Mouse (Mus musculus): ENCODE data around the gene Gmnn. TPM values are rescaled to one million over a fixed set of nuclear protein-coding genes. Genes with fewer than 3 reads are reported as not detected.

Gene Gmnn
- total and polyA plus RNA-seq, 2 experiments from 2014 or later = 28.2 to 71.7 TPM

- H3K27me3 ChIP-seq (ENCODE audit: control insufficient read depth, insufficient read depth, low read length) = no peaks in the 10 kb centered on the region
- WGBS = 82% methylated on average over 9 of the region's 9 CpGs
- no peak overlapping the region for H3K4me3 ChIP-seq (ENCODE audit: low read depth, low read length)
- no peak for ATAC-seq (ENCODE audit: insufficient read depth, low read depth)
- no peak overlapping the region for H3K4me2 ChIP-seq (ENCODE audit: low read depth, low read length)
- H3K9me3 ChIP-seq (replicated peaks; ENCODE audit: control insufficient read depth, low read length) = no peaks in the 10 kb centered on the region
- 0 out of 2 replicates have a peak, but pooled peaks cover 12% of the 10 kb centered on the region for H3K4me1 ChIP-seq (ENCODE audit: control insufficient read depth, insufficient read depth)
- TF ChIP-seq EP300 (IDR thresholded peaks at IDR 0.05; ENCODE audit: low read depth) (no peak), CTCF (IDR thresholded peaks at IDR 0.05; ENCODE audit: low read depth) (no peak)
- no peak for DNase-seq (ENCODE audit: low spot score)
- H3K27ac ChIP-seq (ENCODE audit: low read depth) = no peak overlapping the region
- H3K9ac ChIP-seq (replicated peaks; ENCODE audit: low read depth, low read length) = no peak overlapping the region
- H3K36me3 ChIP-seq (replicated peaks; ENCODE audit: control insufficient read depth, insufficient read depth, low read length) = peaks cover 55% of the 10 kb centered on the region
Observed at GRCm38 (mm10) chr13:24714360-24714885, 47.3 kb downstream of the Gmnn start.

- 8% methylated on average over 16 of the region's 16 CpGs for WGBS
- ATAC-seq (ENCODE audit: insufficient read depth, low read depth) = peak; percentile 83
- Histone ChIP-seq H3K4me2 (ENCODE audit: low read depth, low read length) (peak overlapping the region; percentile 29; the same call in 1 of the 2 replicates), H3K4me3 (ENCODE audit: low read depth, low read length) (no peak overlapping the region), H3K27ac (ENCODE audit: low read depth) (peak overlapping the region; percentile 9; the same call in 1 of the 2 replicates), H3K9me3 (replicated peaks; ENCODE audit: control insufficient read depth, low read length) (no peaks in the 10 kb centered on the region), H3K36me3 (replicated peaks; ENCODE audit: control insufficient read depth, insufficient read depth, low read length) (peaks cover 49% of the 10 kb centered on the region), H3K4me1 (ENCODE audit: control insufficient read depth, insufficient read depth) (0 out of 2 replicates have a peak, but pooled peaks cover 12% of the 10 kb centered on the region), H3K27me3 (ENCODE audit: control insufficient read depth, insufficient read depth, low read length) (no peaks in the 10 kb centered on the region), H3K9ac (replicated peaks; ENCODE audit: low read depth, low read length) (no peak overlapping the region)
- peak; percentile 93 for TF ChIP-seq CTCF (IDR thresholded peaks at IDR 0.05; ENCODE audit: low read depth)
- no peak for TF ChIP-seq EP300 (IDR thresholded peaks at IDR 0.05; ENCODE audit: low read depth)
- DNase-seq (ENCODE audit: low spot score) = peak; percentile 81
Observed at GRCm38 (mm10) chr13:24713434-24714000, 48.2 kb downstream of the Gmnn start.

- Histone ChIP-seq H3K27me3 (ENCODE audit: control insufficient read depth, insufficient read depth, low read length) (no peaks in the 10 kb centered on the region), H3K9me3 (replicated peaks; ENCODE audit: control insufficient read depth, low read length) (no peaks in the 10 kb centered on the region), H3K4me2 (ENCODE audit: low read depth, low read length) (peak overlapping the region; percentile 7; the same call in 1 of the 2 replicates), H3K36me3 (replicated peaks; ENCODE audit: control insufficient read depth, insufficient read depth, low read length) (peaks cover 41% of the 10 kb centered on the region), H3K27ac (ENCODE audit: low read depth) (peak overlapping the region; percentile 63), H3K4me1 (ENCODE audit: control insufficient read depth, insufficient read depth) (0 out of 2 replicates have a peak, but pooled peaks cover 12% of the 10 kb centered on the region), H3K4me3 (ENCODE audit: low read depth, low read length) (no peak overlapping the region), H3K9ac (replicated peaks; ENCODE audit: low read depth, low read length) (no peak overlapping the region)
- peak; percentile 57 for ATAC-seq (ENCODE audit: insufficient read depth, low read depth)
- peak; percentile 42 for DNase-seq (ENCODE audit: low spot score)
- WGBS = 30% methylated on average over 7 of the region's 7 CpGs
- TF ChIP-seq CTCF (IDR thresholded peaks at IDR 0.05; ENCODE audit: low read depth) (no peak), EP300 (IDR thresholded peaks at IDR 0.05; ENCODE audit: low read depth) (no peak)
Observed at GRCm38 (mm10) chr13:24712581-24713130, 49.1 kb downstream of the Gmnn start.

GRCm38 (mm10) chr13:24710968-24711367 is 50.8 kb downstream of the Gmnn start:
- H3K27ac ChIP-seq (ENCODE audit: low read depth) = peak overlapping the region; percentile 49
- no peak overlapping the region for H3K9ac ChIP-seq (replicated peaks; ENCODE audit: low read depth, low read length)
- no peak overlapping the region for H3K4me2 ChIP-seq (ENCODE audit: low read depth, low read length)
- WGBS = 54% methylated on average over 7 of the region's 7 CpGs
- ATAC-seq (ENCODE audit: insufficient read depth, low read depth) (no peak), DNase-seq (ENCODE audit: low spot score) (no peak)
- H3K9me3 ChIP-seq (replicated peaks; ENCODE audit: control insufficient read depth, low read length) = no peaks in the 10 kb centered on the region
- H3K36me3 ChIP-seq (replicated peaks; ENCODE audit: control insufficient read depth, insufficient read depth, low read length) = peaks cover 39% of the 10 kb centered on the region
- H3K27me3 ChIP-seq (ENCODE audit: control insufficient read depth, insufficient read depth, low read length) = no peaks in the 10 kb centered on the region
- TF ChIP-seq EP300 (IDR thresholded peaks at IDR 0.05; ENCODE audit: low read depth) (no peak), CTCF (IDR thresholded peaks at IDR 0.05; ENCODE audit: low read depth) (no peak)
- no peak overlapping the region for H3K4me3 ChIP-seq (ENCODE audit: low read depth, low read length)
- H3K4me1 ChIP-seq (ENCODE audit: control insufficient read depth, insufficient read depth) = 0 out of 2 replicates have a peak, but pooled peaks cover 12% of the 10 kb centered on the region

GRCm38 (mm10) chr13:24709656-24710396 is 51.9 kb downstream of the Gmnn start:
- no peak for DNase-seq (ENCODE audit: low spot score)
- H3K4me3 ChIP-seq (ENCODE audit: low read depth, low read length) = no peak overlapping the region
- 0 out of 2 replicates have a peak, but pooled peaks cover 12% of the 10 kb centered on the region for H3K4me1 ChIP-seq (ENCODE audit: control insufficient read depth, insufficient read depth)
- H3K27me3 ChIP-seq (ENCODE audit: control insufficient read depth, insufficient read depth, low read length) = no peaks in the 10 kb centered on the region
- TF ChIP-seq CTCF (IDR thresholded peaks at IDR 0.05; ENCODE audit: low read depth) (no peak), EP300 (IDR thresholded peaks at IDR 0.05; ENCODE audit: low read depth) (no peak)
- 86% methylated on average over 12 of the region's 12 CpGs for WGBS
- no peaks in the 10 kb centered on the region for H3K9me3 ChIP-seq (replicated peaks; ENCODE audit: control insufficient read depth, low read length)
- peak overlapping the region; percentile 49; the same call in 1 of the 2 replicates for H3K27ac ChIP-seq (ENCODE audit: low read depth)
- H3K36me3 ChIP-seq (replicated peaks; ENCODE audit: control insufficient read depth, insufficient read depth, low read length) = peaks cover 33% of the 10 kb centered on the region
- H3K4me2 ChIP-seq (ENCODE audit: low read depth, low read length) = no peak overlapping the region
- no peak overlapping the region for H3K9ac ChIP-seq (replicated peaks; ENCODE audit: low read depth, low read length)
- ATAC-seq (ENCODE audit: insufficient read depth, low read depth) = no peak

All from heart, postnatal 0 days (tissue).